Mouse (Mus musculus) frontal cortex, postnatal 10 days (tissue): Measurements from ENCODE around the gene Dtx3.

Source experiments
- DNase-seq, 2 experiments: peaks; one replicate each; pipeline ENCODE4 v3.0.0; 2022; ENCODE audit warnings: low spot score in 2 of 2, mixed read lengths in 1 of 2

Dtx3 gene

DNA sequence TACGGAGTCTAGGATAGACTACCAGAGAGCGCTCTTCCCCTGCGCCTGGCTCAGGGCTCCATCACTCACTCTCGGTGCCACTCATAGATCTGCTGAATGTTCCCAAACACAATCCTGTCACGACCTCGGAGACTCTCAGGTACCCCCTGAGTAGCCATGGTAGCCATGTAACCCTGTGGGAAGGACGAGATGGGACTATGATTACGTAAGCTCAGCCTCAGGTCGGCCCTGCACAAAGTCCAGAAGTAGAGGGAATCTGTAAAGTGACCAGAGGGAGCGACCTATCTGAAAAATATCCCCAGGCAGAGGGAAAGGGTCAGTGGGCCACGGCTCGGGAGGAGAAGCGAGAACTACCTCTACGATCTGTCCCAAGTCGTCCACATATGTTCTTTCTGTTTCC is 10.0 kb downstream of the Dtx3 start:
- DNase-seq = no peak

DNA sequence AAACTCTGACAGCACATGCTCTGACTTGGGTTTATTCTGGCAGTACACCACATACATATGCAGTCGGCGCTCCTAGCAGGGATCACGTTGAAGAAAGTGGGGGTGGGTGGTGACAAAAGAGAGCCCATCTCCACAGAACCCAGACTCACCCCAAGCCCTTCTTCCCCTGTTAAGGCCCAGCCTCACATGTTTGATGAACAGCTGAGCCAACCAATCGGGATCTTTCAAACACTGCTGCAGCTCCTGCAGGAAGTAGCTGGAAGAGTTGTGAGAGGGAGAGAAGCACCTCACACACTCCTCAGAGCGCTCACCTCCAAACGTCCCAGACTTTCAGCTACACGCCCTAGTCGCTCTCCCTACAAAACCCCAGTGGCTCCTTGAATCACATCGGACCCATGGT is 10.4 kb downstream of the Dtx3 start:
- no peak for DNase-seq

DNA sequence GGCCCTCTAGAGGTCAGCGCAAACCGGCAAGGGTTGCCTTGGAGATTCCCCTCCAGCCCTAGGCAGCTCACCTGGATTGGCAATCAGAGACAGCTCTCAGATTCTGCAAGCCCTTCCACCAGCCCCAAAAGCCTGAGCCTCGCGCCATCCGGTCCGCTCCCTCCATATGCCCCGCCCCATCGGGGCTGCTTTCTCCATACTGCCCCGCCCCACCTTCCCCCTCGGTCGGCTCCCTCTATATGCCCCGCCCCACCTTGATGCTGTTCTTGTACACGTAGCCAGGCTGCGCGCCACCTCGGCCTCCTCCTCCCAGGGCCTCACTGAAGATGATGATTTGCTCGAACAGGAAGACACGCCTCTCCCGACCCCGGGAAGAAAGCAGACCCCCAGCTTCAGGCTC is 11.8 kb downstream of the Dtx3 start:
- DNase-seq = no peak

GRCm38 (mm10) chr10:127182624-127183023 is 12.9 kb downstream of the Dtx3 start:
- no peak for DNase-seq

DNA sequence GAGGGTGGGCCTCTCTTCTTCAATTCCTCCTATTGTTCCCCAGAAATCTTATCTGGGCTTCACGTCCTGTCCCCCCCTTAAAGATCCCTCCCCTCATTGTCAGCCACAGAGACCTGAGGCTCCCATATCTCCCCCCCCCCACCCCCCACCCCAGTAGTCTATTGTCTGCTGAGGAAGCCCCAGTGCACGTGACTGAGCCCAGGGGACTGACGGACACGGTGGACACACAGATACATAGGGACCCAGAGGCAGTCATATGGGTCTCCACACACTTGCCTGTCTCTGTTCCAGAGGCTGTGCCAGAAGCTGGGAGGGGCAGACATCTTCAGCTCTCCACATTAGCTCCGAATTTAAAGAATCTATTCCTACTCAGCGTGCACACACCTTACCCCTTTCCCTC is 14.0 kb downstream of the Dtx3 start:
- no peak for DNase-seq

DNA sequence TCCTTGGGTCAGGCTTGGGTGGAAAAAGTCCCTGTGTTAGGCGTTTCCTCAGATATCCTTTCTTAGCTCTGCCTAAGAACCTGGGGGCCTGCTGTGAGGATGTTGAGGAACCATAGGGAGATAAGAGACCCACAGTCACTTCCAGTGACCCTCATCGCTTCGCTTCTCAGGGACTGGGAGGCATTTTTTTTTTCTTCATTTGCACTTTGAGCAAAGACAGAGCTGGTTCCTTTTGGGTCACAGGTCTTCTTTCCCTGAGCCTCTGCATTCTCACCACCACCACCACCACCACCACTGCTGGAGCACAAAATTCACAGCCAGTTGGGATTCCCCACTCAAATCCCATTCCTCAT is 14.9 kb downstream of the Dtx3 start:
- DNase-seq = no peak

- DNase-seq = peak in 1 of 2 experiments; percentile 26
Measured at GRCm38 (mm10) chr10:127179871-127180694, 15.4 kb downstream of the Dtx3 start, which contains the start of gene Slc26a10. Gene Slc26a10, minus strand, starts transcription at chr10:127180645.

- DNase-seq = no peak
Measured at GRCm38 (mm10) chr10:127178286-127179027, 17.1 kb downstream of the Dtx3 start.

DNA sequence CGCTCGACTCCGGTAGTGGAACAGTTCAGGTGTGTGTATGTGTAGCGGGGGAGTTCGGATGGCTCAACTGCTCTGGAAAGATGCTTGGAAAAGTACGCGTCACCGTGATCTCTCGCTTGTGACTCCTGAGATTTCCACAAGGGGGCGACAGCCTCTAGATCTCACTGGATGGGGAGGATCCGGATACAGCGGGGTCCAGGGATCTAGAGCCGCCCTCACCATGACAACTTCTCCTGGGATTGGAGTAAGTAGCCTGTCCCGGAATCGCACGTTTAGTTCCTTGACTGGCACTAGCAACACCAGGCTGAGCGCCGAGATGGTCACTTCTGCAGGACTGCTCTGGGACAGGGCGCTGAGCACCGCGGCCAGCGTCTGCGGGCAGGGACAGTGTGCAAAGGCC is 17.8 kb downstream of the Dtx3 start:
- peak; percentile 34 to 69 for DNase-seq

DNA sequence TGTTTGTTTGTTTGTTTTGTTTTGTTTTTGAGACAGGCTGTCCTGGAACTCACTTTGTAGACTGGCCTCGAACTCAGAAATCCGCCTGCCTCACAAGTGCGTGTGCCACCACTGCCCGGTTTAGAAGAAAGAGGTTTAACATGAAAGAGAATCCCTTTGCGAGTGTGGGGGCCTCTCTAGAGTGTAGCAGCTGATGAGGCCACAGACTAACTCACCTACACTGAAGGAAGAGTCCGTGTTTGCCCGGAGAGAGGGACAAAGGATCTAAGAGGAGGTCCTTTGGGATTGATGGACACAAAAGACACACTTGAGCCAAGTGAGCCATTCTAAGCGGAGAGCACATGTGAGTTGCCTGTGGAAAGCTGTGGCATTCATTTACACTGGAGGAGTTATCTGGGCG is 18.3 kb downstream of the Dtx3 start:
- no peak for DNase-seq

DNA sequence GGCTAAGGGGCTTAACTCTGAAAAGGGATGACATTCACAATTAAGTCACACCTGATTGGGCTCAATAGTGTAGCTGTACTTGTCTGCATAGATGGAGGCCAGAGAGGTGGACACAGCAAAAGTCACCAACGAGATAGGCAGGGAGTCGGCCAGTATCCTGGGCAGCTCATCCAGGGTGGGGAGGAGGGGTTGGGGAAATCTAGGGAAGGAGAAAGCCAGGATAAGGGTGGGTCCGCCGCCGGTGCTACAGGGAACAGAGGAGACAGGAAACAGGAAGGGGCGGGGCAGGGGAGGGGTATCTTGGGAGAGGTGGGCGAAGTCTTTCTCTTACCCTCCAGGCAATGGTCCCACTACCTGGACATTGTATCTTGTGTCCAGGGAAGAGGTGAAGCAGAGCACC is 18.8 kb downstream of the Dtx3 start:
- no peak for DNase-seq

DNA sequence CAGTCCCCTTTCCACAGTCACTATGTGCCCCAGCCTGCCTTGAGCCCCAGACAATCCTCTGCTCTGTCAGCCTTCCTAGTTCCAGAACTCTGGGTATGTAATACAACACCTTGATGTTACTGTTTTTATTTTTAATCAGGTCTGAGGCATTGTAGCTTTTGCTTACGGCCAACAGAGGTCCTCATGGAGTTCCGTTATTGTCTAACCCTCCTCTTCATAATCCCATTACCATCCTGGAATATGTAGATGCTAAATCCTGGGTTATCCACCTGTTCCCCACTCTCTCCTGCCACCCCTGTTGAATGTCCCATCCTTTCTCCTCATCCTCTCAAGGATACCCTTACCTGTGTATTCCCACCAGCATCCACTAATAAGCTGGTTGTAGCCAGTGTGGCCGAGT is 19.3 kb downstream of the Dtx3 start:
- DNase-seq = no peak

DNA sequence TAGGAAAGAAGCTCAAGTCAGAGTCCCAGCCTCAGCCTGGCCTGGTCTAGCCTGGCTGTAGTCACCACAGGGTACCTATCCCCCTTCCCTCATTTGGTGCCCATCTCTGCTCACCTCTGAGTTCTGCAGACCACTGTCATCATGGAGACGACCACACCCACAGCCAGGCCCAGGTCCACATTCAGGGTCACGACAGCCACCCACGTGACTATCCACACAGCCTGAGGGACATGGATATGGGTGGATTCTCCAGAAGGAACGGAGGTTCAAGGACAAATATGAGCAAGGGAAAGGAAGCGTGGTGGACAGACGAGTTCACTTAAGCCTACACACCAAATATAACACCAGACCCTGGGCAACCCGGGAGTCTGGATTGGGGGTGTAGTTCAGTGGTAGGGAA is 21.4 kb downstream of the Dtx3 start:
- DNase-seq = no peak

DNA sequence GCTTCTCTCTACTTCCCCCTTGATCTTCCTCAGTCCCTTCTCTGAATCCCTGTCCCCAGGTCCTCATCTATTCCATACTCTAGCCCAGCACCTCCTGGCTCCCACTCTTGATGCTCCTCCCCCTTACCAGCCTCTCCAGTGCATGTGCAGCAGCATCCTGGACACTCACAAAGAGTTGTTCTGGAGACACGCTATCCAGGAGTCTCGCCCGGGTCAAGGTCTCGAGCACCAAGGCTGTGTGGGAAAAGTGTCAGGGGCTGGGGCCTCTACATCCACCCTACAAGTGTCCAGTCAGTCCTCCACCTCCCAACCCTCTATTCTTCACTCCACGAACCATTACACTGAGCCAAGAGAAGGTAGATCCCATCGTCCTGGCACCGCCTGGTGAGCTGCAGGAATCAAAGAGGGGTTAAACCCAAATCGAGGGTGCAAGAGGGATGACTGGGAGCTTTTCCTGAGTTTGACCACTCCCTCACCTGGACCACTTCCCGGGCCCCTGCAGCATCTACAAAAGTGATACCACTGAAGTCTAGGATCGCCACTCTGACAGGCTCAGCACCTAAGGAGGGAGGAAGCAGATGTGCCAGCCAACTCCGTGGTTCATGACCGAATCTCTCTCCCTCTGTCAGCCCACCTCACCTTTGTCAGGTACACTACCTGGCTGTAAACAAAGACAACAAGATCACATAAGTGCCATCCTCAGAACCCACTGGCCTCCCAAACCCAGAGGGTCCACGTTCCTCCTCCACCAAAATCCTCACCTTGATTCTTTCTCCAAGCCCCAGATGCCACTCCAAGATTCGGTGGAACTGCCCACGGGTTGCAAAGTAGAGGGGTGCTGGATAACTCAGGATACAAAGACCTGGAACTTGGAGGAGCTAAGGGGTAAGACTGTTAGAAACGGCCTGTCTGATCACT is 22.1 kb downstream of the Dtx3 start:
- peak in 1 of 2 experiments; percentile 9 for DNase-seq

- no peak for DNase-seq
Measured at GRCm38 (mm10) chr10:127171631-127172200, 23.8 kb downstream of the Dtx3 start.

DNA sequence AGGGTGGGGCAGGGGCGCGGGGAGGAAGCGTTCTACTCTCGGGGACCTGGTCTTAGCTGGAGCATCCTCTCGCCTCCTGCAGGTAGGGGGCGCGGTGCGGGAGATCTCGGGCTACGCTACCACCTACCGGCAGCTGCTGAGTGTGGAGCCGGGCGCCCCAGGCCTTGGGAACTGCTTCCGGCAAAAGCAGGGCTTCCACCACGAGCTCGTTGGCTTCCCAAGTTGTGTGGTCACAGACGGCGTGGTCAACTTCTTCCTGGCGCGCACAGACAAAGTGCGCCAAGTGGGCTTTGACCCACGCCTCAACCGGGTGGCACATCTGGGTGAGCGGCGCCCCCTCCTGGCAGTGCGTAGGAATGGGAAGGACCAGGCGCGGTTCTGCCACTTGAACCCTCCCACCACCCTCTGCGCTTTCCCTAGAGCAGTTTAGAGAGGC is 24.7 kb downstream of the Dtx3 start:
- peak in 1 of 2 experiments; percentile 62 for DNase-seq

DNA sequence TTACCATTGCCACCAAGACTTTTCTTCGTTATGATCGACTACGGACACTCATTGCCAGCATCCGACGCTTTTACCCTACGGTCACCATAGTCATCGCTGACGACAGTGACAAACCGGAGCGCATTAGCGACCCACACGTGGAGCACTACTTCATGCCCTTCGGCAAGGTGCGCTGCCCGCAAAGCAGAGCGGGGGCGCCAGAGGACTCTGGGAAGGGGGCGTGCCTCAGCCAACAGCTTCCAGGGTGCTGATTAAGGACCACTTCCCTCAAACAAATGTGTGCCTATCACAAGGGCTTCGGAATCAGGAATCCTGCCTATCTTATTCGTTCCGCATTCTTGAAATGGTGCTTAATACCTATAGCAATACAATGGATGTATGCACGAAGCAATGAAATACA is 25.5 kb downstream of the Dtx3 start:
- no peak for DNase-seq

GRCm38 (mm10) chr10:127167614-127168192 is 27.8 kb downstream of the Dtx3 start:
- peak in 1 of 2 experiments; percentile 7 for DNase-seq

DNA sequence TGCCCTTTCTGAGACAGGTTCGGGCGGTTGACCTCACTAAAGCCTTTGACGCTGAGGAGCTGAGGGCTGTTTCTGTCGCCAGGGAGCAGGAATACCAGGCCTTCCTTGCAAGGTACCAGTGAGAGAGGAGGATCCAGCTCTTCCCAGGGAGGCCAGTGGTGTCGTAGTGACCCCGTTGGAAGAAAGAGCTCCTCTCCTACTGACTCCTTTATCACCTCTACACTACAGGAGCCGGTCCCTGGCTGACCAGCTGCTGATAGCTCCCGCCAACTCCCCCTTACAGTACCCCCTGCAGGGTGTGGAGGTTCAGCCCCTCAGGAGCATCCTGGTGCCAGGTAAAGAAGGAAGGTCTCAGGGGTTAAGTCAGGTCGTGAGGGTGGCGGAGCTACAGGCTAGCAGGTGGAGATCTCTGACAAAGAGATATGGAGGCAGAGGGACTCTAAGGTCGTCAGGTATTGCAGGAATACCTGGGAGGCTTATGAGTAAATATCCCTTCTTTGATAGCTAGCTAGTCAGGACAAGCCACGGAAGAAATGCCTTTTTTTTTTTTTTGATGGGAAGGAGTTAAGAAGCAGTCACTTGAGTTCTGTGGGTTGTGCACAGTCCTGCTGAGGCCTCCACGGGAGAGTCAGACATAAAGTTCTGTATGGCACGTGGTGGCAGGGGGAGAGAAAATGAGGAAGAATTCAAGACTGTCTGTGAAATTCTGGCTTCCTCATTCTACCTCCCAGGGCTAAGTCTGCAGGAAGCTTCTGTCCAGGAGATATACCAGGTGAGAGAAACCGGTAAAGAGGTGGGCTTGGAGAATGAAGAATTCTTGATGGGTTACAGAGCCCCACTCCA is 28.5 kb downstream of the Dtx3 start:
- DNase-seq = no peak

GRCm38 (mm10) chr10:127166404-127166715 is 29.2 kb downstream of the Dtx3 start:
- DNase-seq = no peak
